In the genomic region with DNA sequence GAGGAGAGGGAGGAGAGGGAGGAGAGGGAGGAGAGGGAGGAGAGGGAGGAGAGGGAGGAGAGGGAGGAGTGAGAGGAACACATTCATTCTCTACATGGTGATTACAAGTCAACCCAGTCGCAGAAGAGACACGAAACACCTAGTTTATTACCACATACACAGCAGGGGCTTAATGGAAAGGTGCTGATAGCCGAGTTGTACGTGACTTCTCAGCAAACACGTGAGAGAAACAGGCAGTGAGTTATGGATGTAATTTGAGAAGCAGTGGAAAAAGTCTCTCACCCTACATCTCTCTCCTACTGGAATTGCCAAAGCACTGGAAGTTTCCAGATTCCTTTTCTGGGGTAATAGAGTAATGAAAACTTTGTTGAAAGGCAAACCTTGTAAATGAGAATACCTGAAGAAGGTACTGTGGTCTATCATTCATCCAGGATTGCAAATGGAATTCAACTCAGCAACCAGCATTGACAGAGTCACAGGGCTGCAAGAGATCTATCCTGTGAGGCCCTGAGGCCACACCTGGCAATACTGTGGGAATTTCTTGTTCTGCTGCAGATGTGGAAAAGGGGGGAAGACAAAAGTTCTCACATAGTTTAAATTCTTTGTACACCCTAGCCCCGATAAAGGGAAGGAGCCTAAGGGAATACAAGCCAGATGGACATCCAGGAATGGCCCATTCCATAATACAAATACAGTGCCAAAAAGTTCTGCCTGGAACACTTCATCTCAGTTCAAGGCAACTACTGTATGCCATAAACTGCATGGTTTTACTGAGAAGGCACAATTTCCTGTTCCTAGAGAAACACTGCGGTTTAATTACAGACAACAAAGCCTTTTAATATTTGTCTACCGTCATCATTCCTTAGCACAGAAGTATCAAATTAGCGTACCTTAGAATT, we compare ENCODE assay signal across 21 mouse cellular contexts.
DNase-seq lines count a peak whose midpoint lies in the region; ATAC-seq and TF ChIP-seq lines count a peak whose summit lies in the region.
"Had no signal": no experiment of that assay in that cellular context is flagged by ENCODE, and none has a peak within 500 bp of the region (broad histone marks: within the 10 kb centered on the region; RNA-seq: fewer than 3 reads in every experiment).

No protein-coding gene starts in this region.

- no peak for TF ChIP-seq POLR2A in CH12.LX (IDR thresholded peaks at IDR 0.05; ENCODE audit: low read depth, low read length)

- no peak overlapping the region for H3K4me2 ChIP-seq in CH12.LX (ENCODE audit: insufficient read depth, low read depth, poor library complexity, severe bottlenecking)
- H3K4me2 ChIP-seq in limb, embryonic 11.5 days (ENCODE audit: low read depth, severe bottlenecking) = no peak overlapping the region
- H3K4me2 ChIP-seq: embryonic facial prominence, embryonic 15.5 days; heart, embryonic 15.5 days; liver, embryonic 13.5 days; midbrain, embryonic 12.5 days had no signal

- TF ChIP-seq RAD21 in CH12.LX (IDR thresholded peaks at IDR 0.05; ENCODE audit: low read depth, low read length) = no peak

- H3K9me3 ChIP-seq in CH12.LX (replicated peaks; ENCODE audit: low read length) = no peaks in the 10 kb centered on the region
- peaks cover 2% of the 10 kb centered on the region; the same call in 1 of the 2 replicates for H3K9me3 ChIP-seq in embryonic facial prominence, embryonic 10.5 days
- H3K9me3 ChIP-seq in limb, embryonic 11.5 days (ENCODE audit: control insufficient read depth, low read length) = no peaks in the 10 kb centered on the region
- H3K9me3 ChIP-seq: heart, embryonic 15.5 days; liver, embryonic 13.5 days had no signal

- dilution Hi-C loops in CH12.LX (cut with MboI; ENCODE audit: extremely low pct_ligation_motif_present, extremely low pct_unique_long_range_greater_than_20kb, low sequenced_read_pairs) = no loop called here

- in situ Hi-C loops in CH12.LX (cut with MboI; ENCODE audit: low pct_ligation_motif_present, low pct_unique_long_range_greater_than_20kb, low sequenced_read_pairs) = no loop called here

- H3K27me3 ChIP-seq in CH12.LX (replicated peaks) = no peaks in the 10 kb centered on the region
- H3K27me3 ChIP-seq in embryonic facial prominence, embryonic 10.5 days (replicated peaks; ENCODE audit: low read depth, poor library complexity, severe bottlenecking) = no peaks in the 10 kb centered on the region
- H3K27me3 ChIP-seq in limb, embryonic 11.5 days (ENCODE audit: control insufficient read depth, insufficient read depth, low read length) = no peaks in the 10 kb centered on the region
- H3K27me3 ChIP-seq: embryonic facial prominence, embryonic 15.5 days; heart, embryonic 15.5 days; liver, embryonic 13.5 days; midbrain, embryonic 12.5 days had no signal

- H3K9ac ChIP-seq in CH12.LX (ENCODE audit: insufficient read depth, low read depth) = no peak overlapping the region
- H3K9ac ChIP-seq in limb, embryonic 11.5 days (ENCODE audit: low read length) = no peak overlapping the region
- H3K9ac ChIP-seq: embryonic facial prominence, embryonic 15.5 days; heart, embryonic 15.5 days; liver, embryonic 13.5 days; midbrain, embryonic 12.5 days had no signal

- no peak overlapping the region for H3K4me3 ChIP-seq in CH12.LX (replicated peaks in 1 of 3; ENCODE audit: low read depth in 2 of 3, low read length in 2 of 3, poor library complexity in 1 of 3)
- H3K4me3 ChIP-seq in embryonic facial prominence, embryonic 10.5 days = no peak overlapping the region
- H3K4me3 ChIP-seq in limb, embryonic 11.5 days (ENCODE audit: low read depth, low read length) = no peak overlapping the region
- H3K4me3 ChIP-seq: embryonic facial prominence, embryonic 15.5 days; gastrocnemius, adult 2 months; heart, embryonic 15.5 days; liver, embryonic 13.5 days; midbrain, embryonic 12.5 days had no signal

- peak; percentile 23 for DNase-seq in kidney, adult 9 months
- no peak for DNase-seq in kidney, postnatal 4 days
- no peak for DNase-seq in CH12.LX (ENCODE audit: extremely low read depth)
- DNase-seq in embryonic facial prominence, embryonic 10.5 days (ENCODE audit: low spot score) = peak; percentile 35
- peak; percentile 58 for DNase-seq in limb, embryonic 11.5 days (ENCODE audit: low spot score)
- DNase-seq in right cerebral cortex, postnatal 4 days = no peak
- DNase-seq: adrenal gland, postnatal 36 days; cerebellum, adult 9-11 months; gastrocnemius, adult 2 months; heart, adult 18-20 months; kidney, adult 18-20 months; liver, embryonic 13.5 days; lung, postnatal 14 days; right cerebral cortex, postnatal 14 days; thymus, adult 2 months had no signal

- H3K4me1 ChIP-seq in CH12.LX (ENCODE audit: control insufficient read depth in 1 of 2, insufficient read depth in 2 of 2) = peaks cover 2 to 8% of the 10 kb centered on the region in 2 experiments; a peak in 3 of 4 replicates
- peaks cover 33% of the 10 kb centered on the region for H3K4me1 ChIP-seq in embryonic facial prominence, embryonic 10.5 days
- H3K4me1 ChIP-seq in limb, embryonic 11.5 days (ENCODE audit: control insufficient read depth, insufficient read depth, low read length) = peaks cover 17% of the 10 kb centered on the region
- H3K4me1 ChIP-seq: heart, embryonic 15.5 days; liver, embryonic 13.5 days; midbrain, embryonic 12.5 days had no signal

- TF ChIP-seq CTCF in CH12.LX (conservative IDR thresholded peaks at IDR 0.05 in 1 of 2, IDR thresholded peaks at IDR 0.05 in 1 of 2; ENCODE audit: low read depth in 2 of 2, low read length in 2 of 2) = no peak

- peak; percentile 84; the same call in 1 of the 2 replicates for ATAC-seq in limb, embryonic 11.5 days (ENCODE audit: insufficient number of reproducible peaks, low FRiP score, low TSS enrichment, low read depth)
- no peak for ATAC-seq in activated CD4-positive, CD25-positive, alpha-beta regulatory T cell, adult 4 months
- ATAC-seq in CD4-positive, CD25-positive, alpha-beta regulatory T cell, adult 4 months = no peak
- ATAC-seq: forebrain, embryonic 14.5 days had no signal

- WGBS in embryonic facial prominence, embryonic 10.5 days = 55% methylated on average over 9 of the region's 9 CpGs
- WGBS in limb, embryonic 11.5 days = 13% methylated on average over 9 of the region's 9 CpGs

- no peaks in the 10 kb centered on the region for H3K79me2 ChIP-seq in CH12.LX (replicated peaks; ENCODE audit: control insufficient read depth, extremely low read depth, insufficient read depth, poor library complexity, severe bottlenecking)

- H3K27ac ChIP-seq in CH12.LX (ENCODE audit: insufficient read depth, low read depth) = no peak overlapping the region
- peak overlapping the region; percentile 52; the same call in 1 of the 2 replicates for H3K27ac ChIP-seq in embryonic facial prominence, embryonic 10.5 days (replicated peaks)
- peak overlapping the region; percentile 66; the same call in 1 of the 2 replicates for H3K27ac ChIP-seq in limb, embryonic 11.5 days (replicated peaks; ENCODE audit: low read depth, low read length)
- H3K27ac ChIP-seq: embryonic facial prominence, embryonic 15.5 days; gastrocnemius, adult 2 months; heart, embryonic 15.5 days; liver, embryonic 13.5 days; midbrain, embryonic 12.5 days had no signal

- TF ChIP-seq EP300 in CH12.LX (IDR thresholded peaks at IDR 0.05; ENCODE audit: low read length) = no peak

- no peaks in the 10 kb centered on the region for H3K36me3 ChIP-seq in CH12.LX (replicated peaks in 1 of 2; ENCODE audit: control insufficient read depth in 1 of 2, insufficient read depth in 1 of 2, low read length in 1 of 2)
- no peaks in the 10 kb centered on the region for H3K36me3 ChIP-seq in embryonic facial prominence, embryonic 10.5 days (replicated peaks)
- no peaks in the 10 kb centered on the region for H3K36me3 ChIP-seq in limb, embryonic 11.5 days (ENCODE audit: control insufficient read depth, insufficient read depth, low read length)
- H3K36me3 ChIP-seq: embryonic facial prominence, embryonic 15.5 days; heart, embryonic 15.5 days; liver, embryonic 13.5 days; midbrain, embryonic 12.5 days had no signal

TF ChIP-seq in CH12.LX, 34 proteins besides CTCF, POLR2A, EP300 and RAD21:
- peak; percentile 33; the same call in 1 of the 2 replicates for TF ChIP-seq BHLHE40 (IDR thresholded peaks at IDR 0.05; ENCODE audit: low read depth, low read length)
- TF ChIP-seq PAX5 (IDR thresholded peaks at IDR 0.05; ENCODE audit: low read length) = no peak

Comparison
In these comparisons a context has a peak if more than half of its experiments do, and no peak if none do; other contexts are left out.
1. DNase-seq: peak in kidney, adult 9 months (single experiment), embryonic facial prominence, embryonic 10.5 days (single experiment) and limb, embryonic 11.5 days (single experiment); none in kidney, postnatal 4 days (0 of 2), CH12.LX (single experiment) and right cerebral cortex, postnatal 4 days (single experiment).